In genomic region chr15:84972860-84973543, GRCm38 (mm10) we compare ENCODE assay signal across 10 mouse cellular contexts. TPM values are rescaled to one million over a fixed set of nuclear protein-coding genes. Genes with fewer than 3 reads are reported as not detected.
DNase-seq lines count a peak whose midpoint lies in the region; ATAC-seq lines count a peak whose summit lies in the region.
"Had no signal": no experiment of that assay in that cellular context is flagged by ENCODE, and none has a peak within 500 bp of the region (broad histone marks: within the 10 kb centered on the region; RNA-seq: fewer than 3 reads in every experiment).

No protein-coding gene starts in this region.

- WGBS in midbrain, embryonic 16.5 days: 48% methylated on average over 8 of the region's 8 CpGs

- peak; percentile 66 for DNase-seq in layer of hippocampus, adult 11-12 months (ENCODE audit: low spot score)
- DNase-seq in layer of hippocampus, postnatal 14 days (ENCODE audit: low spot score in 2 of 2): no peak
- peak; percentile 72 to 74 for DNase-seq in cerebellum, postnatal 14 days
- DNase-seq in kidney, adult 8-10 months: peak; percentile 83
- DNase-seq in heart, postnatal 10 days: no peak
- no peak for DNase-seq in retina, postnatal 1 day
- no peak for DNase-seq in right cerebral cortex, postnatal 36 days (ENCODE audit: low spot score in 2 of 2)
- DNase-seq: heart, adult 18-20 months had no signal

- no peak overlapping the region for H3K27ac ChIP-seq in midbrain, embryonic 16.5 days (ENCODE audit: low read length)

- peaks cover 17% of the 10 kb centered on the region for H3K4me1 ChIP-seq in midbrain, embryonic 16.5 days (ENCODE audit: control insufficient read depth, insufficient read depth, low read length)

- no peaks in the 10 kb centered on the region for H3K27me3 ChIP-seq in midbrain, embryonic 16.5 days (ENCODE audit: control insufficient read depth, insufficient read depth, low read depth, low read length)

- no peak overlapping the region for H3K4me3 ChIP-seq in midbrain, embryonic 16.5 days (ENCODE audit: low read depth, low read length)

- no peaks in the 10 kb centered on the region; the same call in 1 of the 2 replicates for H3K36me3 ChIP-seq in midbrain, embryonic 16.5 days (ENCODE audit: control insufficient read depth, insufficient read depth, low read length)

- ATAC-seq in midbrain, embryonic 16.5 days: 0 out of 2 replicates have a peak, but pooled peaks have one; percentile 60

- peak overlapping the region; percentile 30; the same call in 1 of the 2 replicates for H3K9ac ChIP-seq in midbrain, embryonic 16.5 days (ENCODE audit: low read depth, low read length)

- no peaks in the 10 kb centered on the region for H3K9me3 ChIP-seq in midbrain, embryonic 16.5 days (replicated peaks; ENCODE audit: control insufficient read depth, low read length, poor library complexity, severe bottlenecking)

- no peak overlapping the region for H3K4me2 ChIP-seq in midbrain, embryonic 16.5 days (ENCODE audit: low read length)

- intact Hi-C loops in heart, postnatal 10 days (cut with DNase I): no loop called here

RNA-seq across cellular contexts. Expression of gene 5031439G07Rik, which starts 15.3 kb away (rescaled TPM):
- total RNA-seq in layer of hippocampus, postnatal 14 days (2021): 100 to 1,000 TPM; 114 TPM
- polyA plus RNA-seq in midbrain, embryonic 16.5 days (2015; fragmentation: Nextera tagmentation; extraction: Ambion mirVana): 24.5 and 25.9 TPM in 2 replicates
- total RNA-seq in heart, postnatal 10 days (2021): 10 to 100 TPM; 22.1 to 25.2 TPM

RNA-seq across cellular contexts. Expression of gene Upk3a, which starts 43.9 kb away (rescaled TPM):
- not detected for total RNA-seq in layer of hippocampus, postnatal 14 days (2021)
- 0.77 and 1.1 TPM in 2 replicates for polyA plus RNA-seq in midbrain, embryonic 16.5 days (2015; fragmentation: Nextera tagmentation; extraction: Ambion mirVana)
- total RNA-seq in heart, postnatal 10 days (2021): not detected
- total RNA-seq: heart, adult 18-20 months had no signal
- polyA plus RNA-seq: embryonic facial prominence, embryonic 11.5 days had no signal

RNA-seq across cellular contexts. Expression of gene Nup50, which starts 49.8 kb away (rescaled TPM):
- total RNA-seq in layer of hippocampus, postnatal 14 days (2021): 10 to 100 TPM; 30.6 to 32.8 TPM
- 24.2 and 27.9 TPM in 2 replicates for polyA plus RNA-seq in midbrain, embryonic 16.5 days (2015; fragmentation: Nextera tagmentation; extraction: Ambion mirVana)
- total RNA-seq in heart, postnatal 10 days (2021): 10 to 100 TPM; 21.2 to 21.9 TPM

RNA-seq across cellular contexts. Expression of gene Gm29666, which starts 53.2 kb away (rescaled TPM):
- 1 to 10 TPM; 1.0 to 1.1 TPM for total RNA-seq in layer of hippocampus, postnatal 14 days (2021)
- 0.87 and 0.90 TPM in 2 replicates for polyA plus RNA-seq in midbrain, embryonic 16.5 days (2015; fragmentation: Nextera tagmentation; extraction: Ambion mirVana)
- total RNA-seq in heart, postnatal 10 days (2021): under 1 TPM; 0.22 TPM

RNA-seq across cellular contexts. Expression of gene Fam118a, which starts 55.7 kb away (rescaled TPM):
- 10 to 100 TPM; 26.2 to 27.3 TPM for total RNA-seq in layer of hippocampus, postnatal 14 days (2021)
- polyA plus RNA-seq in midbrain, embryonic 16.5 days (2015; fragmentation: Nextera tagmentation; extraction: Ambion mirVana): 28.5 and 34.7 TPM in 2 replicates
- total RNA-seq in heart, postnatal 10 days (2021): 10 to 100 TPM; 10.1 to 10.8 TPM

Comparison
In these comparisons a context has a peak if more than half of its experiments do, and no peak if none do; other contexts are left out.
1. DNase-seq: peak in layer of hippocampus, adult 11-12 months (single experiment), cerebellum, postnatal 14 days (2 of 2) and kidney, adult 8-10 months (2 of 2); none in layer of hippocampus, postnatal 14 days (0 of 2), heart, postnatal 10 days (0 of 2), retina, postnatal 1 day (single experiment) and right cerebral cortex, postnatal 36 days (0 of 2).
2. RNA of gene 5031439G07Rik, which starts 15.3 kb away (total RNA-seq): 114 TPM in layer of hippocampus, postnatal 14 days; 22.1 to 25.2 TPM in heart, postnatal 10 days; every median in the first group is over 4 times any median in the second.